In the genomic region with DNA sequence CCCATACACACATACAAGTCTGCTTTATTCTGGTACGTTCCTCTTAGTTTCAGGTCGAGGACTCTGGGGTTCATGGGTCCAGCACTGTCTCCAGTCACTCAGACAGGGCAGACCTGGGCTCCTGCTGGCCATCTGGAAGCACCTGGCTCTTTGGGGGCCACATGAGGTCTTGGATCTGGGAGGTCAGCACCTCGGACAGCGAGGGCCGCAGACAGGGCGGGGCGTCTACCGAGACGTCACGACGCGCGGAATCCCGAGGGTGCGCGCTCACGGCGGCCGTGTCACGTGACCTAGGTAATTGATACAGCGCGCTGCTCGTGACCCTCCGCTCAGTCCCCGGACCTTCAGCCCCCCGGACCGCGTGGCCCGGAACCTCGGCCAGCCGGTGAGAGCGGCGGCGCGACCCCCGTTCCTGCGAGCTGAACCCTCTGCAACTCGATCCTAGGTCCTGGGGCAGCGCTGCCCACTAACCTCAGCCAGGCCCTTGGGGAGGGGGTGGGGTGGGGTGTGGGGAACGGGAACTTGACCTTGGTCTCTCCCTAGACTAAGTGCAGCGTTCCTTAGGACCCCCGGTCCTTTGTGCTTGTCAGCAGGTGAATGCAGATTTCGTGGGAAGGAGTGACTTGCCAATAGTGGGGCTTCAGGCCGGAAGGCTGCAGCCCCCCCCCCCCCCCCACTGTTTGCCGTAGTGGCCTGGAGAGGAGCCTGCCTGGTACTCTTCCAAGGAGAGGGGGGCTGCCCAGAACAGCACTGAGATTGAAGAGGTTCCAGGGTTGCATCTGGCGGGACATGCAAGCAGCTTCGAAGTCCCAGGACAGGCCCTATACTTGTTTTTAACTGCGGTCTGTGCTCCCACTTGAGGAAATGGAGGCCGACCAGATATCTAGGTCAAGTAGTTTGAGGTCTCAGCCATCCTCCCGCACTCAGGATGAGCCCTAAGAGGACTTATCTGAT, we compare ENCODE assay signal across 8 mouse cellular contexts. TPM values are rescaled to one million over a fixed set of nuclear protein-coding genes. Genes with fewer than 3 reads are reported as not detected.
A peak's percentile ranks its signal among the peaks of the same experiment; 100 is the strongest.
DNase-seq lines count a peak whose midpoint lies in the region; ATAC-seq lines count a peak whose summit lies in the region.

Gene Ogdhl, plus strand, starts transcription at position 288 of the 954 bp plus-strand sequence.

- H3K4me2 ChIP-seq in intestine, embryonic 16.5 days (ENCODE audit: low read depth, low read length), result peak within 1 kb of the TSS; percentile 84

- ATAC-seq in CD4-positive, CD25-positive, alpha-beta regulatory T cell, adult 4 months, result no peak
- ATAC-seq in intestine, embryonic 16.5 days, result peak; percentile 91

- intact Hi-C loops in left cerebral cortex, postnatal 25 days (cut with DNase I), result loop anchor here (2.0 kb wide), 1 partner anchor 21 kb away; no protein-coding TSS in a partner anchor

- peak within 1 kb of the TSS; percentile 92 for H3K27ac ChIP-seq in embryonic facial prominence, embryonic 10.5 days (replicated peaks)
- no peak within 1 kb of the TSS for H3K27ac ChIP-seq in intestine, embryonic 16.5 days (ENCODE audit: low read length)

- H3K4me3 ChIP-seq in embryonic facial prominence, embryonic 10.5 days, result peak within 1 kb of the TSS; percentile 79
- peak within 1 kb of the TSS; percentile 73 for H3K4me3 ChIP-seq in intestine, embryonic 16.5 days (ENCODE audit: low read length)

- H3K9me3 ChIP-seq in embryonic facial prominence, embryonic 10.5 days, result no peaks in the 10 kb centered on the region
- no peaks in the 10 kb centered on the region for H3K9me3 ChIP-seq in intestine, embryonic 16.5 days (ENCODE audit: control insufficient read depth, low read length)

- peak within 1 kb of the TSS; percentile 83 for H3K9ac ChIP-seq in intestine, embryonic 16.5 days (ENCODE audit: low read depth, low read length)

- DNase-seq in CD4-positive, CD25-positive, alpha-beta regulatory T cell, adult 2 months (ENCODE audit: low read depth, low spot score), result peak; percentile 61
- DNase-seq in embryonic facial prominence, embryonic 10.5 days (ENCODE audit: low spot score), result peak; percentile 93
- DNase-seq in gastrocnemius, postnatal 4 days (ENCODE audit: low spot score in 2 of 2), result peak; percentile 61 to 78
- peak; percentile 77 to 80 for DNase-seq in left cerebral cortex, postnatal 25 days (ENCODE audit: low spot score in 2 of 2)
- peak; percentile 93 for DNase-seq in mesoderm, embryonic 11.5 days (ENCODE audit: low read depth, low spot score)
- DNase-seq in right cerebral cortex, postnatal 4 days, result peak; percentile 79

- H3K36me3 ChIP-seq in embryonic facial prominence, embryonic 10.5 days (replicated peaks), result peaks cover 3% of the 10 kb centered on the region; the same call in 1 of the 2 replicates
- no peaks in the 10 kb centered on the region for H3K36me3 ChIP-seq in intestine, embryonic 16.5 days (ENCODE audit: control insufficient read depth, insufficient read depth, low read length)

- WGBS in embryonic facial prominence, embryonic 10.5 days, result 3% methylated on average over 50 of the region's 50 CpGs
- WGBS in intestine, embryonic 16.5 days, result 3% methylated on average over 50 of the region's 50 CpGs

- H3K4me1 ChIP-seq in embryonic facial prominence, embryonic 10.5 days, result peaks cover 22% of the 10 kb centered on the region
- H3K4me1 ChIP-seq in intestine, embryonic 16.5 days (ENCODE audit: control insufficient read depth, insufficient read depth, low read length), result no peaks in the 10 kb centered on the region

- no peaks in the 10 kb centered on the region; the same call in 1 of the 2 replicates for H3K27me3 ChIP-seq in embryonic facial prominence, embryonic 10.5 days (replicated peaks; ENCODE audit: low read depth, poor library complexity, severe bottlenecking)
- H3K27me3 ChIP-seq in intestine, embryonic 16.5 days (replicated peaks; ENCODE audit: control insufficient read depth, insufficient read depth, low read length), result no peaks in the 10 kb centered on the region

RNA-seq across cellular contexts. Expression of gene Ogdhl, which starts in this region (rescaled TPM):
- polyA plus RNA-seq in CD4-positive, CD25-positive, alpha-beta regulatory T cell, adult 4 months (2017; shearing (Covaris generic)), result not detected
- 19.2 and 20.6 TPM in 2 replicates for polyA plus RNA-seq in embryonic facial prominence, embryonic 10.5 days (2016; fragmentation: Nextera tagmentation; extraction: Ambion mirVana)
- total RNA-seq in gastrocnemius, postnatal 4 days (2021), result 1 to 10 TPM; 4.4 to 6.6 TPM
- polyA plus RNA-seq in intestine, embryonic 16.5 days (2015; fragmentation: Nextera tagmentation; extraction: Ambion mirVana), result 20.7 and 24.2 TPM in 2 replicates
- total RNA-seq in left cerebral cortex, postnatal 25 days (2021), result 100 to 1,000 TPM in 1 of 2 experiments, 10 to 100 TPM in 1; 94.0 to 101 TPM

Comparison
In these comparisons a context has a peak if more than half of its experiments do, and no peak if none do; other contexts are left out.
1. RNA of gene Ogdhl (total RNA-seq): 94.0 to 101 TPM in left cerebral cortex, postnatal 25 days; 4.4 to 6.6 TPM in gastrocnemius, postnatal 4 days; every median in the first group is over 10 times any median in the second.
2. RNA of gene Ogdhl (polyA plus RNA-seq): 20.7 to 24.2 TPM in intestine, embryonic 16.5 days and 19.2 to 20.6 TPM in embryonic facial prominence, embryonic 10.5 days; not detected in CD4-positive, CD25-positive, alpha-beta regulatory T cell, adult 4 months; every median in the first group is over 10 times any median in the second.
3. Peak in every context shown above with its lines, with median percentiles within 50 percentile points of each other: DNase-seq.